Mouse (Mus musculus) myocyte (in vitro differentiated cells): ENCODE measurements around the gene Gm11239. TPM values are rescaled to one million over a fixed set of nuclear protein-coding genes. Genes with fewer than 3 reads are reported as not detected.
"Not testable (repeated sequence)": the region's sequence is repeated elsewhere in the genome, so short reads cannot be mapped to it uniquely, and the experiment has no call there.

ENCODE experiments used
- H3K27me3 ChIP-seq: one replicate; pipeline ENCODE4 v1.6.1; 2011; ENCODE audit not compliant: control insufficient read depth, insufficient read depth, insufficient read length
- H3K36me3 ChIP-seq: one replicate; pipeline ENCODE4 v1.6.1; 2011; ENCODE audit not compliant: control insufficient read depth, insufficient read depth
- H3K4me2 ChIP-seq: one replicate; pipeline ENCODE4 v1.6.1; 2011; ENCODE audit warnings: low read depth, control low read depth
- H3K4me3 ChIP-seq: one replicate; pipeline ENCODE4 v1.5.1; 2011; ENCODE audit warnings: mild to moderate bottlenecking, control low read depth, moderate library complexity
- H3K79me2 ChIP-seq: one replicate; pipeline ENCODE4 v1.6.1; 2011; ENCODE audit not compliant: control insufficient read depth, insufficient read depth
- H3ac ChIP-seq: one replicate; pipeline ENCODE4 v1.6.1; 2011; ENCODE audit not compliant: control insufficient read depth, insufficient read length
- CEBPB ChIP-seq: IDR thresholded peaks from 2 replicates; pipeline ENCODE4 v1.6.1; 2011; ENCODE audit warnings: mild to moderate bottlenecking, moderate library complexity; ENCODE audit not compliant: poor library complexity, insufficient read depth, severe bottlenecking
- E2F4 ChIP-seq: IDR thresholded peaks from one replicate; pipeline ENCODE4 v1.6.1; 2011; ENCODE audit warnings: mild to moderate bottlenecking, control low read depth, moderate library complexity; ENCODE audit not compliant: insufficient read depth
- MAX ChIP-seq: IDR thresholded peaks from one replicate; pipeline ENCODE4 v1.6.1; 2011; ENCODE audit warnings: low read depth, mild to moderate bottlenecking, control low read depth
- MYOD1 ChIP-seq, 3 experiments: IDR thresholded peaks; one replicate each; pipeline ENCODE4 v1.6.1; 2011; ENCODE audit warnings: control low read depth in 2 of 3, low read depth in 2 of 3, mild to moderate bottlenecking in 2 of 3, moderate library complexity in 1 of 3; ENCODE audit not compliant: insufficient read length in 2 of 3, control insufficient read depth in 1 of 3
- MYOG ChIP-seq, 3 experiments: IDR thresholded peaks; one replicate each; pipeline ENCODE4 v1.6.1; 2011; ENCODE audit warnings: control low read depth in 2 of 3, low read depth in 2 of 3, mild to moderate bottlenecking in 2 of 3; ENCODE audit not compliant: insufficient read length in 2 of 3, control insufficient read depth in 1 of 3, insufficient read depth in 1 of 3
- POLR2A ChIP-seq: IDR thresholded peaks from one replicate; pipeline ENCODE4 v1.6.1; 2011; ENCODE audit warnings: low read depth, mild to moderate bottlenecking, control low read depth, moderate library complexity; ENCODE audit not compliant: insufficient read length
- POLR2AphosphoS2 ChIP-seq: IDR thresholded peaks from one replicate; pipeline ENCODE4 v1.6.1; 2011; ENCODE audit warnings: low read depth, control low read depth; ENCODE audit not compliant: insufficient read length
- REST ChIP-seq: IDR thresholded peaks from one replicate; pipeline ENCODE4 v1.6.1; 2011; ENCODE audit warnings: mild to moderate bottlenecking, control low read depth, moderate library complexity; ENCODE audit not compliant: insufficient read depth, insufficient read length
- SRF ChIP-seq: IDR thresholded peaks from one replicate; pipeline ENCODE4 v1.6.1; 2011; ENCODE audit warnings: low read depth; ENCODE audit not compliant: control insufficient read depth, insufficient read length
- TCF12 ChIP-seq: IDR thresholded peaks from one replicate; pipeline ENCODE4 v1.6.1; 2011; ENCODE audit warnings: mild to moderate bottlenecking, control low read depth; ENCODE audit not compliant: poor library complexity, insufficient read depth, severe bottlenecking
- TCF3 ChIP-seq: IDR thresholded peaks from one replicate; pipeline ENCODE4 v1.6.1; 2011; ENCODE audit warnings: low read depth, control low read depth; ENCODE audit not compliant: insufficient read length
- USF1 ChIP-seq: IDR thresholded peaks from one replicate; pipeline ENCODE4 v1.6.1; 2011; ENCODE audit warnings: low read depth, mild to moderate bottlenecking, control low read depth, moderate library complexity
- polyA plus RNA-seq: library from polyadenylated mRNA; unstranded; fragments of >200 nt; fragmentation: generic; extraction: Trizol; gene quantifications from one replicate; pipeline ENCODE4 v1.2.1, GENCODE M21; 2012; ENCODE audit warnings: missing spikeins

Gm11239 gene
- not detected for polyA plus RNA-seq

- not testable (repeated sequence) for H3K4me2 ChIP-seq, H3ac ChIP-seq, H3K79me2 ChIP-seq, H3K4me3 ChIP-seq, H3K36me3 ChIP-seq, H3K27me3 ChIP-seq
These were observed at the start of gene Gm11239 for GRCm38 (mm10) chr4:73668054-73668453. Gene Gm11239 (plus strand): TSS chr4:73668354.

DNA sequence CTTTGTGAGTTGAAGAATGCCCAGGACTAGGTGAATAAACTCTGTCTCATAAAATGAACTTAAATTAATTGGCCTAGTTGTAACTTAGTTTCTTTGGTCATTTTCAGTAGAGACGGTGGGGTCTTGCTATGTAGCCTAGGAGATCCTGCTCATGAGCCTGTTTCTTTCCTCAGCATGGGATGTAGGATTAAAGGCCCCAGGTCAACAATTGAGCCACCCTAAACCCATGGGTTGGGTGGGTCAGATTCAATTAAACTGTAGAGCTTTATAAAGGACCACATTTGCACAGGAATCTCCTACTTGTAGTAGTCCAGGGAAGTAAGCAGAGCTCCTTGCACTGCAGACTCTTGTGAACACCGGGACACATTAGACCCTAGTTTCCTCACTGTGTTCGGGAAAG is 45.5 kb upstream of the Gm11239 start, which contains the start of gene Gm11237:
Gene Gm11237 (plus strand): TSS at position 301 of the 400 bp plus-strand sequence.
- not testable (repeated sequence) for H3K27me3 ChIP-seq, H3K36me3 ChIP-seq, H3K79me2 ChIP-seq, H3K4me2 ChIP-seq, H3K4me3 ChIP-seq, H3ac ChIP-seq

DNA sequence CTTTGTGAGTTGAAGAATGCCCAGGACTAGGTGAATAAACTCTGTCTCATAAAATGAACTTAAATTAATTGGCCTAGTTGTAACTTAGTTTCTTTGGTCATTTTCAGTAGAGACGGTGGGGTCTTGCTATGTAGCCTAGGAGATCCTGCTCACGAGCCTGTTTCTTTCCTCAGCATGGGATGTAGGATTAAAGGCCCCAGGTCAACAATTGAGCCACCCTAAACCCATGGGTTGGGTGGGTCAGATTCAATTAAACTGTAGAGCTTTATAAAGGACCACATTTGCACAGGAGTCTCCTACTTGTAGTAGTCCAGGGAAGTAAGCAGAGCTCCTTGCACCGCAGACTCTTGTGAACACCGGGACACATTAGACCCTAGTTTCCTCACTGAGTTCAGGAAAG is 30.3 kb upstream of the Gm11239 start, which contains the start of gene Gm11236:
Gene Gm11236 (plus strand): TSS at position 301 of the 400 bp plus-strand sequence.
- H3K36me3 ChIP-seq, H3K27me3 ChIP-seq, H3K4me3 ChIP-seq, H3K4me2 ChIP-seq, H3K79me2 ChIP-seq, H3ac ChIP-seq: not testable (repeated sequence)

DNA sequence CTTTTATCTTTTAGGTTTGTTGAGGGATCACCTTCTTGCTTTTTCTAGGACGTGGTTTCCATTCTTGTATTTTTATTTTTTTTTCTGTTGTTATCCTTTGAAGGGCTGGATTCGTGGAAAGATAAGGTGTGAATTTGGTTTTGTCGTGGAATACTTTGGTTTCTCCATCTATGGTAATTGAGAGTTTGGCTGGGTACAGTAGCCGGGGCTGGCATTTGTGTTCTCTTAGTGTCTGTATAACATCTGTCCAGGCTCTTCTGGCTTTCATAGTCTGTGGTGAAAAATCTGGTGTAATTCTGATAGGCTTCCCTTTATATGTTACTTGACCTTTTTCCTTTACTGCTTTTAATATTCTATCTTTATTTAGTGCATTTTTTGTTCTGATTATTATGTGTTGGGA is 6.3 kb upstream of the Gm11239 start:
- not testable (repeated sequence) for H3ac ChIP-seq, H3K4me3 ChIP-seq, H3K27me3 ChIP-seq, H3K79me2 ChIP-seq, H3K36me3 ChIP-seq, H3K4me2 ChIP-seq

GRCm38 (mm10) chr4:73683216-73683615 is 15.1 kb downstream of the Gm11239 start, which contains the start of gene Gm428:
Gene Gm428 (plus strand): TSS chr4:73683516.
- H3K79me2 ChIP-seq, H3ac ChIP-seq, H3K27me3 ChIP-seq, H3K36me3 ChIP-seq, H3K4me2 ChIP-seq, H3K4me3 ChIP-seq: not testable (repeated sequence)

DNA sequence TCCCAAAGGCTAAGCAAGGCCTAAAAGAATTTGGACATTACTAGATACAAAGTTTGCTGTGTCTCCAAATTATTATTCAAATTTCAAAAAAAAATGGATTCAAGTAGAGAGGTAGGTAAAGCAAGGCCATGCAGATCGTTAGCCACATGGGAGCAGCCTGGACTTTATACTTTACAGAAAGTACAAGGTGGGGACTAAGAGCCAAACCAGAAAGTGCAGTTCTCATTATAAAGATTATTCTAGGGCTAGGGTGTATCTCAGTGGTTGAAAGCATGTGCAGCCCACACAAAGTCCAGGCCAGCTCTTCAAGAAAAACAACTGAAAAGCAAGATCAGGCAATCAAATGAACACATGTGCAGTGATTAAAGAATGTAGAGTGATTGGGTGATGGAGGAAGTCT is 50.6 kb downstream of the Gm11239 start:
- Histone ChIP-seq H3K36me3 (no peaks in the 10 kb centered on the region), H3ac (no peak overlapping the region), H3K27me3 (no peaks in the 10 kb centered on the region), H3K4me3 (no peak overlapping the region), H3K79me2 (no peaks in the 10 kb centered on the region), H3K4me2 (no peak overlapping the region)
- TF ChIP-seq POLR2AphosphoS2 (no peak), USF1 (no peak), MYOD1 (IDR thresholded peaks at IDR 0.05; ENCODE audit: control insufficient read depth in 1 of 3, insufficient read length in 2 of 3, low read depth in 2 of 3) (no peak), TCF12 (no peak), E2F4 (no peak), MYOG (IDR thresholded peaks at IDR 0.05; ENCODE audit: control insufficient read depth in 1 of 3, insufficient read depth in 1 of 3, insufficient read length in 2 of 3, low read depth in 2 of 3) (no peak), REST (no peak), TCF3 (no peak), SRF (no peak), CEBPB (no peak), MAX (no peak)

GRCm38 (mm10) chr4:73719819-73720218 is 51.7 kb downstream of the Gm11239 start:
- no peaks in the 10 kb centered on the region for H3K36me3 ChIP-seq
- no peaks in the 10 kb centered on the region for H3K79me2 ChIP-seq
- TF ChIP-seq SRF (no peak), TCF3 (no peak), E2F4 (no peak), CEBPB (no peak), POLR2AphosphoS2 (no peak), USF1 (no peak), MAX (no peak), MYOD1 (IDR thresholded peaks at IDR 0.05; ENCODE audit: control insufficient read depth in 1 of 3, insufficient read length in 2 of 3, low read depth in 2 of 3) (no peak), REST (no peak), TCF12 (no peak), MYOG (IDR thresholded peaks at IDR 0.05; ENCODE audit: control insufficient read depth in 1 of 3, insufficient read depth in 1 of 3, insufficient read length in 2 of 3, low read depth in 2 of 3) (no peak), POLR2A (no peak)
- H3K4me3 ChIP-seq, result no peak overlapping the region
- no peak overlapping the region for H3ac ChIP-seq
- no peaks in the 10 kb centered on the region for H3K27me3 ChIP-seq
- no peak overlapping the region for H3K4me2 ChIP-seq

Other genes with a start within 250 kb of the Gm11239 start
- gene Gm11238, start 60.5 kb upstream of the Gm11239 start, polyA plus RNA-seq, result not detected
- not detected for gene Gm11237, start 45.4 kb upstream of the Gm11239 start, polyA plus RNA-seq
- gene Gm11236, start 30.2 kb upstream of the Gm11239 start, polyA plus RNA-seq, result not detected
- gene Gm428, start 15.2 kb downstream of the Gm11239 start, polyA plus RNA-seq, result not detected
- gene Rasef, start 122.6 kb downstream of the Gm11239 start, polyA plus RNA-seq, result not detected
- gene Gm11758, start 207.9 kb downstream of the Gm11239 start, polyA plus RNA-seq, result not detected
- gene Gm11757, start 222.8 kb downstream of the Gm11239 start, polyA plus RNA-seq, result not detected
- not detected for gene Gm13871, start 237.6 kb downstream of the Gm11239 start, polyA plus RNA-seq